Mouse (Mus musculus) C2C12 (cell line): ENCODE results near the gene Gm20388.

Experiments used
- CEBPB ChIP-seq: IDR thresholded peaks from one replicate; pipeline ENCODE4 v1.6.1; 2011; ENCODE audit warnings: low read depth, mild to moderate bottlenecking, control low read depth, moderate library complexity
- CTCF ChIP-seq: IDR thresholded peaks from one replicate; pipeline ENCODE4 v1.5.1; 2011; ENCODE audit not compliant: control insufficient read depth, insufficient read depth, insufficient read length
- FOSL1 ChIP-seq: IDR thresholded peaks from one replicate; pipeline ENCODE4 v1.8.0; 2011; ENCODE audit warnings: mild to moderate bottlenecking, low read length; ENCODE audit not compliant: poor library complexity, insufficient read depth, severe bottlenecking
- MAX ChIP-seq: IDR thresholded peaks from one replicate; pipeline ENCODE4 v1.6.1; 2011; ENCODE audit warnings: mild to moderate bottlenecking, control low read depth
- MYOG ChIP-seq: IDR thresholded peaks from one replicate; pipeline ENCODE4 v1.6.1; 2011; ENCODE audit not compliant: control insufficient read depth, insufficient read length; ENCODE audit errors: extremely low read depth
- USF1 ChIP-seq: IDR thresholded peaks from one replicate; pipeline ENCODE4 v1.6.1; 2011; ENCODE audit warnings: low read depth, mild to moderate bottlenecking, control low read depth, moderate library complexity

DNA sequence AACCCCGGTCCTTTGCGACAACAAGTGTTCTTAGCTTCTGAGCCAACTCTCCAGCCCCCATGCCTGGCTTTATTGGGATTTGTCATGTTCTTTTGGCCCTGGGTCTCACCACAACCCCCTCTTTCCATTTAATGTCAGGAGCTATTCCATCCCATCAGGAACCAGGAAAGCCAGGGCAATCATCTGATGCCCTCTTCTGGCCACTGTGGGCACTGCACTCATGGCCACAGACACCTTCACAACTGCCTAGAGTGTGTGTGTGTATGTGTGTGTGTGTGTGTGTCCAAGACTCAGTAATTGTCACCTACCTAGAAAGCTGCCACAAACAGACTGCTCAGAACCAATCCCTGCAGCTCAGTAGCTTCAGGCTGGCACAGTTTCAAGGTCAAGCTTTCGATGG, 23.5 kb upstream of the Gm20388 start:
- no peak for TF ChIP-seq USF1
- TF ChIP-seq CEBPB, result no peak
- TF ChIP-seq CTCF, result peak; percentile 62
- TF ChIP-seq MYOG, result no peak
- TF ChIP-seq MAX, result no peak
- TF ChIP-seq FOSL1, result no peak
